Mouse (Mus musculus): ENCODE results near the gene Mageb5. TPM values are rescaled to one million over a fixed set of nuclear protein-coding genes. Genes with fewer than 3 reads are reported as not detected.
"Not testable (repeated sequence)": the region's sequence is repeated elsewhere in the genome, so short reads cannot be mapped to it uniquely, and the experiment has no call there.

Gene Mageb5
- polyA plus RNA-seq (2015; fragmentation: Nextera tagmentation; extraction: Ambion mirVana): not detected in 2 replicates

GRCm38 (mm10) chrX:91782918-91783317 is at the start of gene Mageb5:
TSS of gene Mageb5 (minus strand) at chrX:91783018.
- not testable (repeated sequence) for H3K27me3 ChIP-seq (ENCODE audit: insufficient read depth, low read length); H3K4me3 ChIP-seq (ENCODE audit: low read depth, low read length); H3K9ac ChIP-seq (replicated peaks); H3K9me3 ChIP-seq (ENCODE audit: low read length); H3K27ac ChIP-seq (ENCODE audit: low read depth); ATAC-seq; DNase-seq; H3K4me1 ChIP-seq (ENCODE audit: insufficient read depth); H3K4me2 ChIP-seq (ENCODE audit: low read depth, low read length); H3K36me3 ChIP-seq (replicated peaks; ENCODE audit: insufficient read depth, low read length)
- 75% methylated on average over 1 of the region's 1 CpGs for WGBS (ENCODE audit: insufficient replicate concordance)

GRCm38 (mm10) chrX:91759591-91760226 is 23.1 kb downstream of the Mageb5 start:
- not testable (repeated sequence) for H3K4me3 ChIP-seq (ENCODE audit: low read depth, low read length)
- WGBS (ENCODE audit: insufficient replicate concordance): no CpG with 5 or more reads among the region's 1 CpGs

More at GRCm38 (mm10) chrX:91759591-91760226, 23.1 kb downstream of the Mageb5 start:
- H3K9ac ChIP-seq (replicated peaks); H3K36me3 ChIP-seq (replicated peaks; ENCODE audit: insufficient read depth, low read length); H3K4me1 ChIP-seq (ENCODE audit: insufficient read depth); DNase-seq; H3K4me2 ChIP-seq (ENCODE audit: low read depth, low read length); H3K27ac ChIP-seq (ENCODE audit: low read depth); ATAC-seq; H3K9me3 ChIP-seq (ENCODE audit: low read length); H3K27me3 ChIP-seq (ENCODE audit: insufficient read depth, low read length): not testable (repeated sequence)

Other genes starting within 250 kb of the Mageb5 start
- not detected in 2 replicates for gene 1700084M14Rik, start 207.1 kb downstream of the Mageb5 start, polyA plus RNA-seq (2015; fragmentation: Nextera tagmentation; extraction: Ambion mirVana)
- not detected in 2 replicates for gene Gm14781, start 150.8 kb downstream of the Mageb5 start, polyA plus RNA-seq (2015; fragmentation: Nextera tagmentation; extraction: Ambion mirVana)
- gene Mageb1, start 233.3 kb upstream of the Mageb5 start, polyA plus RNA-seq (2015; fragmentation: Nextera tagmentation; extraction: Ambion mirVana): not detected in 2 replicates

Data from liver, postnatal 0 days (tissue).